Mouse (Mus musculus) lung, postnatal 0 days (tissue): Measurements from ENCODE around the gene Kcnq5.

Experiments used
- CTCF ChIP-seq: IDR thresholded peaks from 2 replicates; pipeline ENCODE4 v1.5.1; 2016; ENCODE audit warnings: antibody characterized with exemption, mild to moderate bottlenecking
- EP300 ChIP-seq: IDR thresholded peaks from 2 replicates; pipeline ENCODE4 v1.6.1; 2016; ENCODE audit warnings: antibody characterized with exemption, mild to moderate bottlenecking, control low read depth

DNA sequence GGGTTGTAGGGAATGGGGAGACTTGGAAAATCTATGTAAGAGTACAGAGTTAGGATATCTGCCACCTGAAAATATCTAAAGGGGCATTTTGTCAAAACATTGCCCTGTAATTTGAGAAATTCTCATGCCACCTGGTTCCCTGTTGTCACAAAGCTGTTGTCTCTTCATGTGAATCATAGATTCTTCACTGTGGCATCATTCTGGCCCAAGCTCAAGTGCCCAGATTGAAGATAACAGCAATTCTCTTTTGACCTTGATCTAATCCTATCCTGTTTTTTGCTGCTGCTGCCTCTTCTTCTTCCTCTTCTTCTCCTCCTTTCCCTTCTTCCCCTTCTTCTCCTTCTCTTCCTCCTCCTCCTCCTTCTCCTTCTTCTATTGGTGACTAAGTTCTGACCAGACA is 240.5 kb downstream of the Kcnq5 start:
- TF ChIP-seq EP300 (no peak), CTCF (no peak)
